Mouse (Mus musculus) small intestine, adult 2 months (tissue): ENCODE measurements around the gene Chmp6. TPM values are rescaled to one million over a fixed set of nuclear protein-coding genes. Genes with fewer than 3 reads are reported as not detected.

Experiments used
- H3K27ac ChIP-seq: fragments of 200-500 bp; 2 replicates; pipeline ENCODE4 v1.5.1; 2012; ENCODE audit warnings: low read depth, low read length, control low read depth, inconsistent platforms; ENCODE audit not compliant: insufficient read depth
- H3K27me3 ChIP-seq: fragments of 200-500 bp; 2 replicates; pipeline ENCODE4 v1.6.1; 2012; ENCODE audit warnings: mild to moderate bottlenecking, moderate library complexity, low read length, inconsistent platforms; ENCODE audit not compliant: control insufficient read depth, insufficient read depth
- H3K36me3 ChIP-seq: fragments of 200-500 bp; 2 replicates; pipeline ENCODE4 v1.6.1; 2012; ENCODE audit warnings: mild to moderate bottlenecking, low read length, control low read depth, inconsistent platforms; ENCODE audit not compliant: control insufficient read depth, insufficient read depth
- H3K4me1 ChIP-seq: fragments of 200-500 bp; 2 replicates; pipeline ENCODE4 v1.6.1; 2012; ENCODE audit warnings: low read length, inconsistent platforms, mixed read lengths; ENCODE audit not compliant: control insufficient read depth, insufficient read depth, insufficient read length
- H3K4me3 ChIP-seq: fragments of 200-500 bp; 2 replicates; pipeline ENCODE4 v1.5.1; 2012; ENCODE audit warnings: low read depth, mild to moderate bottlenecking, control low read depth, inconsistent platforms, low read length, moderate library complexity
- CTCF ChIP-seq: fragments of 200-500 bp; IDR thresholded peaks from 2 replicates; pipeline ENCODE4 v1.5.1; 2012; ENCODE audit warnings: low read depth, mild to moderate bottlenecking, control low read depth, inconsistent platforms, low read length, moderate library complexity, mixed read lengths; ENCODE audit not compliant: insufficient replicate concordance, insufficient read length; ENCODE audit errors: extremely low read depth
- POLR2A ChIP-seq: fragments of 200-500 bp; IDR thresholded peaks from 2 replicates; pipeline ENCODE4 v1.6.1; 2012; ENCODE audit warnings: low read depth, mild to moderate bottlenecking, control low read depth, inconsistent platforms, low read length, moderate library complexity
- WGBS: fragments of 180-500 bp; shearing (Covaris S2); methylation state at CpG from one replicate; pipeline ENCODE4 v1.1.7; 2018; 5-methylcytosine and 5-hydroxymethylcytosine counted together
- polyA plus RNA-seq: library from polyadenylated mRNA; depleted of rRNA; stranded (reverse); fragments of >200 nt; gene quantifications from 2 replicates; pipeline ENCODE4 v1.2.3, GENCODE M21; 2012; rRNA removed

Gene Chmp6
- polyA plus RNA-seq, 1 experiment, result 137 TPM

DNA sequence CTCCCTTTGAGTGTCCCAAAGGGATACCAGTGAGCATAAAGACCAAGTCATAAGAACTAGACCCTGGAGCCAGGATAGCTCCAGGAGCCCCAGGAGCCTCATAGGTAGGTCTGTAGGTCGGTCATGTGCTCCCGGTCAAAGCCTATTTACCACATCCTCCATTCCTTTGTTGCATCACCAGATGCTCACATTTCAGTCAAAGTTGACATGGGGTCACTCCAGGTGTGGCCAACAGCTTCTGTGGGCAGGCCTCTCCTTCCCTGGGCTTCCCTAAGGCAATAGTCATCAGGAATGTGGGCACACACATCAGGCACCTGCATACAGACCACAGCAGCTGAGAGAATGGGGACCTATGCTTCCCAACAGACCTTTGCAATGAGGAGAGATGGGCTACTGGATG is 54.7 kb downstream of the Chmp6 start:
- 92% methylated on average over 2 of the region's 2 CpGs for WGBS
- no peaks in the 10 kb centered on the region for H3K36me3 ChIP-seq
- no peaks in the 10 kb centered on the region for H3K4me1 ChIP-seq
- H3K27ac ChIP-seq, result no peak overlapping the region
- no peak overlapping the region for H3K4me3 ChIP-seq
- TF ChIP-seq CTCF (no peak), POLR2A (no peak)
- no peaks in the 10 kb centered on the region for H3K27me3 ChIP-seq

Other genes with a start within 250 kb of the Chmp6 start
- 10.7 and 12.7 TPM in 2 replicates for gene Baiap2, start 29.3 kb downstream of the Chmp6 start, polyA plus RNA-seq
- 4.6 and 6.0 TPM in 2 replicates for gene Aatk, start 133.7 kb downstream of the Chmp6 start, polyA plus RNA-seq
- gene Cep131, start 173.4 kb downstream of the Chmp6 start, polyA plus RNA-seq, result 3.2 TPM in 2 replicates
- gene Tepsin, start 185.3 kb downstream of the Chmp6 start, polyA plus RNA-seq, result 47.0 and 79.3 TPM in 2 replicates
- 47.0 and 74.1 TPM in 2 replicates for gene Ndufaf8, start 185.5 kb downstream of the Chmp6 start, polyA plus RNA-seq
- 59.0 and 108 TPM in 2 replicates for gene Slc38a10, start 237.9 kb downstream of the Chmp6 start, polyA plus RNA-seq